Mouse (Mus musculus) ES-E14 (cell line): Measurements from ENCODE around the gene Psmd13. TPM values are rescaled to one million over a fixed set of nuclear protein-coding genes. Genes with fewer than 3 reads are reported as not detected.
"Not testable (repeated sequence)": the region's sequence is repeated elsewhere in the genome, so short reads cannot be mapped to it uniquely, and the experiment has no call there.

ENCODE experiments used
- DNase-seq: peaks from one replicate; pipeline ENCODE4 v3.0.0-alpha.2; 2013; ENCODE audit warnings: low read depth, low spot score
- H3K27ac ChIP-seq: 2 replicates; pipeline ENCODE4 v1.5.1; 2012; ENCODE audit warnings: low read depth, mild to moderate bottlenecking, low read length, moderate library complexity, mixed read lengths; ENCODE audit not compliant: poor library complexity, insufficient read depth, severe bottlenecking
- H3K36me3 ChIP-seq: 2 replicates; pipeline ENCODE4 v1.6.1; 2012; ENCODE audit warnings: mild to moderate bottlenecking, low read length, moderate library complexity, mixed read lengths; ENCODE audit not compliant: control insufficient read depth, poor library complexity, insufficient read depth, severe bottlenecking
- H3K4me1 ChIP-seq, 2 experiments: fragments of 150-350 bp in 1 of 2; sonication (generic) in 1 of 2; 2 replicates each; pipeline ENCODE4 v1.6.1; 2012; ENCODE audit warnings: low read length in 2 of 2, mild to moderate bottlenecking in 1 of 2, mixed read lengths in 1 of 2; ENCODE audit not compliant: control insufficient read depth in 2 of 2, insufficient read depth in 2 of 2, poor library complexity in 1 of 2
- H3K4me3 ChIP-seq, 2 experiments: fragments of 150-350 bp in 1 of 2; sonication (generic) in 1 of 2; 2 replicates each; pipeline ENCODE4 v1.5.1; 2012; ENCODE audit warnings: low read length in 2 of 2, low read depth in 1 of 2, mild to moderate bottlenecking in 1 of 2, mixed read lengths in 1 of 2; ENCODE audit not compliant: insufficient read depth in 1 of 2, poor library complexity in 1 of 2, severe bottlenecking in 1 of 2
- H3K9ac ChIP-seq: 2 replicates; pipeline ENCODE4 v1.6.1; 2012; ENCODE audit warnings: low read depth, mild to moderate bottlenecking, low read length, mixed read lengths; ENCODE audit not compliant: poor library complexity, insufficient read depth, severe bottlenecking
- H3K9me3 ChIP-seq: fragments of 150-350 bp; sonication (generic); 2 replicates; pipeline ENCODE4 v1.6.1; 2012; ENCODE audit warnings: low read depth, mild to moderate bottlenecking, low read length; ENCODE audit not compliant: control insufficient read depth, insufficient read depth
- CHD2 ChIP-seq: IDR thresholded peaks from 2 replicates; pipeline ENCODE4 v1.6.1; 2014; ENCODE audit warnings: mild to moderate bottlenecking, low read depth, low read length, inconsistent platforms
- HCFC1 ChIP-seq: IDR thresholded peaks from 2 replicates; pipeline ENCODE4 v1.6.1; 2012; ENCODE audit warnings: low read length, inconsistent platforms, borderline replicate concordance; ENCODE audit not compliant: insufficient read depth
- MAFK ChIP-seq: IDR thresholded peaks from 2 replicates; pipeline ENCODE4 v1.6.1; 2014; ENCODE audit warnings: mild to moderate bottlenecking, low read depth, low read length, inconsistent platforms; ENCODE audit not compliant: insufficient read depth
- ZC3H11A ChIP-seq: IDR thresholded peaks from 2 replicates; pipeline ENCODE4 v1.6.1; 2012; ENCODE audit warnings: low read depth, mild to moderate bottlenecking, inconsistent platforms, low read length, borderline replicate concordance
- ZNF384 ChIP-seq: IDR thresholded peaks from 2 replicates; pipeline ENCODE4 v1.6.1; 2012; ENCODE audit warnings: low read depth, low read length, inconsistent platforms
- in situ Hi-C, 2 experiments: fragments of 600-800 bp; cut with MboI; formaldehyde crosslinking; loops; one replicate each; pipeline ENCODE4 v1.15.1; 2025; ENCODE audit warnings: low sequenced_read_pairs in 2 of 2, inconsistent platforms in 1 of 2; ENCODE audit not compliant: unreplicated experiment in 2 of 2
- total RNA-seq: library from RNA; depleted of rRNA; stranded (reverse); fragments of 300-350 nt; gene quantifications from 2 replicates; pipeline ENCODE4 v1.2.3, GENCODE M21; 2012

The Psmd13 gene
- total RNA-seq, 1 experiment = 199 TPM

DNA sequence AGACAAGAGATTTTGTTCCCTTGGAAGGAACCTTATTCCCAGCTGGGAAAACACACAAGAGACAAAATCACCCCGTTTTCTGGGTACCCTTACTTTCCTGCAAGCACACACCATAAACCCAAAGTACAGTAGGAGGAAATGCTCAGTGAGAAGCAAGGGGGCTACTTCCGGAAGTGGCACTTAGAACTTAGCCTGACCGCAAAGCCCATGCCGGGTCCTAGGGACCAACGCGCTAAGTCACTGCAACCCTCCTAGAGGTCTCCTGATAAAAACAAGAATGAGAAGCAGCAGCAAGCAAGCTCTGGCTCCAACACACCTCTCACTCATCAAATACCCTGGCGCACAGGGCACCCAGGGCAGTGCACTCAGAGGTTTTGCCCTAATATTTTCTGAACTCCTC is 2.4 kb upstream of the Psmd13 start:
- H3K36me3 ChIP-seq = peaks cover 28% of the 10 kb centered on the region
- H3K4me1 ChIP-seq = 0 out of 4 replicates have a peak, but pooled peaks cover 0 to 3% of the 10 kb centered on the region in 2 experiments
- H3K27ac ChIP-seq = no peak overlapping the region
- H3K9ac ChIP-seq = no peak overlapping the region
- no peaks in the 10 kb centered on the region for H3K9me3 ChIP-seq
- no peak for DNase-seq
- no peak for TF ChIP-seq ZNF384
- TF ChIP-seq HCFC1 = no peak
- TF ChIP-seq MAFK = no peak
- no peak for TF ChIP-seq ZC3H11A
- no peak for TF ChIP-seq CHD2
- H3K4me3 ChIP-seq = no peak overlapping the region
- in situ Hi-C loops = no loop called here

DNA sequence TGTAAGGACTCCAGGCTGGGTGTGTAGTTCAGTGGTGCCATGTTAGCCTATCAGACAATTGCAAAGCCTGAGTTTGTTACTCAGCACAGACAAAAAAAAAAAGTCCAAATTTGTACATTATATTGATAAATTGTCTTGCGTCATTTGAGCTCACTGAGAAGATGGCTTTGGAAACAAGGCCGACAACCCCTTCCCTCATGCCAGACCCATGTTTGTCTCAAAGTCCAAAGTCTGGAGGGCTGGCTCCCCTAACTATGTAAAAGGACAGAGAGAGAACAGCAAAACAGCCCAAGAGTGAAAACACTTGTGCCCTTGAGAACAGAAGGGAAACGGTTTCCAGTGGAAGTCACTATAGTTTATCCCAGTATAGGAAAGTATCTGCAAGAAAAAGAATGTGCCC is 1.3 kb upstream of the Psmd13 start:
- Histone ChIP-seq H3K4me3 (no peak overlapping the region), H3K4me1 (0 out of 4 replicates have a peak, but pooled peaks cover 0 to 3% of the 10 kb centered on the region in 2 experiments), H3K9me3 (no peaks in the 10 kb centered on the region), H3K36me3 (peaks cover 21% of the 10 kb centered on the region), H3K27ac (no peak overlapping the region), H3K9ac (no peak overlapping the region)
- TF ChIP-seq ZNF384 (no peak), CHD2 (no peak), MAFK (no peak), HCFC1 (no peak), ZC3H11A (no peak)
- no peak for DNase-seq
- in situ Hi-C loops = no loop called here

DNA sequence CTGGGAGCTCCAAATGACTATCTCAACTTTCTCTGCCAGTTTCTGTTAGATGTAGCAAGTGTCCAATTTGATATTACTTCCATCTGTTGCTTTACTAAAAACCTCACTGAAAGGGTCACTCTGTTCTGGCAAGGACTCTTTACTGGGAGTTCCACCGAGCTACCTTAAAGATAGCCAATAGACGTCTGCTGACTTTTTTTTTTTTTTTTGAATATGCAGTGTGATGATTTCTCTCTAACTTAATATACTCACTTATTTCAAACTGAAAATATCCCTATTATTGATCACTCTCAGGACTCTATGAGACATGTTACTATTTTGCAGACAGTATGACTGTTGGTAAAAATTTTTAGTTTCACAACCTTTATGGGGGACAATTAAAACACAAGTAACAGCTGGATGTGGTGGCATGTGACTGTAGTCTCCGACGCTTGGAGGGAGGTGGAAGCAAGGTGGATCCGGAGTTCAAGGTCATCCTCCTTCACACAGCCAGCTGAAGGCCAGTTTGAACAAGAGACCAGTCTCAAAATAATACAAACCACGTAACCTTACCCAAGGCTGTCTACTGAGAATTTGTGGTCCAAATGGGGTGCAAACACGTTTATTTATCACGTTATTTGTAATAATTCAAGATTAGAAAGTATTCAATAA is 778 bp upstream of the Psmd13 start:
- no peak overlapping the region; the same call in 1 of the 2 replicates for H3K27ac ChIP-seq
- in situ Hi-C loops = no loop called here
- H3K4me1 ChIP-seq = 0 out of 4 replicates have a peak, but pooled peaks cover 0 to 3% of the 10 kb centered on the region in 2 experiments
- no peak for TF ChIP-seq MAFK
- TF ChIP-seq HCFC1 = no peak
- TF ChIP-seq ZC3H11A = no peak
- 0 out of 2 replicates have a peak, but pooled peaks have one; percentile 33 for TF ChIP-seq ZNF384
- no peak for TF ChIP-seq CHD2
- no peaks in the 10 kb centered on the region for H3K9me3 ChIP-seq
- H3K4me3 ChIP-seq = peak overlapping the region; percentile 83 to 95
- no peak for DNase-seq
- H3K36me3 ChIP-seq = peaks cover 21% of the 10 kb centered on the region
- peak overlapping the region; percentile 71 for H3K9ac ChIP-seq

DNA sequence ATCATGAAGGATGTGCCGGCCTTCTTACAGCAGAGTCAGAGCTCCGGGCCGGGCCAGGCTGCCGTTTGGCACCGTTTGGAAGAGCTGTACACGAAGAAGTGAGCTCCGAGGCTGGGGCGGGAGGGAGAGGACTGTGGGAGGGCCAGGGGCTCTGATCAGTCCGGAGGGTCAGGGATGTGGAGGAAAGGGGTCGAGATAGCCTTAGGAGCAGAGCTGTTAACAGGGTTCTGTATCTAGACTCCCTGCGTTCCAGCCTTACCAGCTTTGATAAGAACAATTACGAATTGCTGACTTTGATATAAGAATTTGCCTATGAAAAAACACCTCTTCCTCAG is 668 bp downstream of the Psmd13 start:
- DNase-seq = no peak
- 0 out of 2 replicates have a peak overlapping the region, but pooled peaks have one; percentile 45 for H3K27ac ChIP-seq
- in situ Hi-C loops = no loop called here
- TF ChIP-seq ZNF384 (no peak), HCFC1 (peak; percentile 4; the same call in 1 of the 2 replicates), CHD2 (no peak), ZC3H11A (no peak), MAFK (no peak)
- H3K9ac ChIP-seq = peak overlapping the region; percentile 89
- no peaks in the 10 kb centered on the region for H3K9me3 ChIP-seq
- H3K4me3 ChIP-seq = peak overlapping the region; percentile 83 to 95
- peaks cover 18% of the 10 kb centered on the region for H3K36me3 ChIP-seq
- 0 out of 4 replicates have a peak, but pooled peaks cover 0 to 3% of the 10 kb centered on the region in 2 experiments for H3K4me1 ChIP-seq

DNA sequence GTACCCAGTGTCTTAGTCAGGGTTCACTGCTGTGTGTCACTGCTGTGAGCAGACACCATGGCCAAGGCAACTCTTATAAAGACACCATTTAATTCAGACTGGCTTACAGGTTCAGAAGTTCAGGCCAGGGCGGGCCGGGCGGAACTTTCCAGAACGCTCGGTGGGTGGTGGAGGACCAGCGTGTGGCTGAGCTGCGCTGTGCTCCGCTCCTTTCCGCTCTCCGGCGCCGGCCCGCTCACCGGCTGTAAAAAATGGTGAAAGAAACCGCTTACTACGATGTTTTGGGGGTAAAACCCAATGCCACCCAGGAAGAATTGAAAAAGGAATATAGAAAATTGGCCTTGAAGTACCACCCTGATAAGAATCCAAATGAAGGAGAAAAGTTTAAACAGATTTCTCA is 8.9 kb downstream of the Psmd13 start:
- not testable (repeated sequence) for H3K9me3 ChIP-seq, H3K4me1 ChIP-seq, H3K27ac ChIP-seq, H3K4me3 ChIP-seq, DNase-seq
- Histone ChIP-seq H3K9ac (0 out of 2 replicates have a peak overlapping the region, but pooled peaks have one; percentile 27), H3K36me3 (peaks cover 44% of the 10 kb centered on the region)
- in situ Hi-C loops = loop anchor here in 1 of 2 experiments (10.0 kb wide), 1 partner anchor 46 kb away; the partner anchor contains the start of genes Odf3 and Scgb1c1
